13 mouse cellular contexts compared by ENCODE assay signal in genomic region chr6:26033392-26033791, GRCm38 (mm10).
"Had no signal": no experiment of that assay in that cellular context is flagged by ENCODE, and none has a peak within 500 bp of the region (broad histone marks: within the 10 kb centered on the region; RNA-seq: fewer than 3 reads in every experiment).

No protein-coding gene starts in this region.

- H3K4me3 ChIP-seq: kidney, embryonic 15.5 days; limb, embryonic 12.5 days; midbrain, embryonic 13.5 days; myocyte; neural tube, embryonic 15.5 days had no signal

- DNase-seq: kidney, adult 2 months; kidney, postnatal 14 days; liver; lung, adult 18-20 months; lung, postnatal 36 days; right cerebral cortex, postnatal 4 days; spleen, adult 18-20 months; thymus, postnatal 36 days had no signal

- H3K36me3 ChIP-seq: kidney, embryonic 15.5 days; limb, embryonic 12.5 days; midbrain, embryonic 13.5 days; neural tube, embryonic 15.5 days had no signal

- ATAC-seq: midbrain, embryonic 13.5 days had no signal

- H3K27me3 ChIP-seq: kidney, embryonic 15.5 days; limb, embryonic 12.5 days; midbrain, embryonic 13.5 days; neural tube, embryonic 15.5 days had no signal
